Mouse (Mus musculus) forebrain, embryonic 15.5 days (tissue): ENCODE results near the gene Sfta2. TPM values are rescaled to one million over a fixed set of nuclear protein-coding genes. Genes with fewer than 3 reads are reported as not detected.

Experiments used
- ATAC-seq: fragments of 200-750 bp; cut with Nextera tagmentation; replicated peaks from 2 replicates; pipeline ENCODE4 v1.8.0; 2017; ENCODE audit warnings: mild to moderate bottlenecking, moderate TSS enrichment, moderate library complexity
- H3K27ac ChIP-seq: fragments of 300-500 bp; sonication (generic); replicated peaks from 2 replicates; pipeline ENCODE4 v1.5.1; 2015; ENCODE audit warnings: mild to moderate bottlenecking, inconsistent platforms
- H3K27me3 ChIP-seq: fragments of 300-500 bp; sonication (generic); 2 replicates; pipeline ENCODE4 v1.6.1; 2015; ENCODE audit warnings: inconsistent platforms
- H3K36me3 ChIP-seq: fragments of 300-500 bp; sonication (generic); 2 replicates; pipeline ENCODE4 v1.6.1; 2015; ENCODE audit warnings: mild to moderate bottlenecking, inconsistent platforms
- H3K4me1 ChIP-seq: fragments of 300-500 bp; sonication (generic); 2 replicates; pipeline ENCODE4 v1.6.1; 2015; ENCODE audit warnings: inconsistent platforms
- H3K4me2 ChIP-seq: fragments of 300-500 bp; sonication (generic); replicated peaks from 2 replicates; pipeline ENCODE4 v1.6.1; 2015; ENCODE audit warnings: mild to moderate bottlenecking, inconsistent platforms
- H3K4me3 ChIP-seq: fragments of 300-500 bp; sonication (generic); 2 replicates; pipeline ENCODE4 v1.5.1; 2015; ENCODE audit warnings: mild to moderate bottlenecking, inconsistent platforms
- H3K9ac ChIP-seq: fragments of 300-500 bp; sonication (generic); replicated peaks from 2 replicates; pipeline ENCODE4 v1.6.1; 2015; ENCODE audit warnings: mild to moderate bottlenecking, inconsistent platforms
- H3K9me3 ChIP-seq: fragments of 300-500 bp; sonication (generic); 2 replicates; pipeline ENCODE4 v1.6.1; 2016; ENCODE audit warnings: inconsistent platforms
- WGBS: fragments of 180-500 bp; shearing (Covaris S2); methylation state at CpG from one replicate; pipeline ENCODE4 v1.1.7; 2015; ENCODE audit warnings: mixed read lengths; 5-methylcytosine and 5-hydroxymethylcytosine counted together
- polyA plus RNA-seq: library from polyadenylated mRNA; unstranded; fragments of >200 nt; fragmentation: Nextera tagmentation; extraction: Ambion mirVana; gene quantifications from 2 replicates; pipeline ENCODE4 v1.2.1, GENCODE M21; 2015

Sfta2 gene
- polyA plus RNA-seq, 1 experiment from 2014 or later, result not detected

- Histone ChIP-seq H3K27me3 (no peaks in the 10 kb centered on the region), H3K27ac (no peak overlapping the region), H3K36me3 (peaks cover 33% of the 10 kb centered on the region), H3K9me3 (no peaks in the 10 kb centered on the region), H3K4me1 (no peaks in the 10 kb centered on the region), H3K4me3 (no peak overlapping the region), H3K4me2 (no peak overlapping the region), H3K9ac (no peak overlapping the region)
- ATAC-seq, result no peak
- 84% methylated on average over 2 of the region's 2 CpGs for WGBS
Measured at GRCm38 (mm10) chr17:35653086-35653485, 51.7 kb downstream of the Sfta2 start.

GRCm38 (mm10) chr17:35665957-35666515, 64.7 kb downstream of the Sfta2 start:
- no peak overlapping the region for H3K4me2 ChIP-seq
- WGBS, result 80% methylated on average over 17 of the region's 17 CpGs

GRCm38 (mm10) chr17:35666851-35667256, 65.5 kb downstream of the Sfta2 start:
- no peaks in the 10 kb centered on the region for H3K27me3 ChIP-seq
- no peaks in the 10 kb centered on the region for H3K9me3 ChIP-seq
- H3K9ac ChIP-seq, result peak overlapping the region; percentile 85
- H3K4me2 ChIP-seq, result peak overlapping the region; percentile 92
- peak overlapping the region; percentile 75 for H3K4me3 ChIP-seq
- ATAC-seq, result peak; percentile 48
- peaks cover 16% of the 10 kb centered on the region for H3K4me1 ChIP-seq
- peak overlapping the region; percentile 87 for H3K27ac ChIP-seq
- WGBS, result 4% methylated on average over 13 of the region's 13 CpGs
- H3K36me3 ChIP-seq, result peaks cover 13% of the 10 kb centered on the region; the same call in 1 of the 2 replicates

More at GRCm38 (mm10) chr17:35665957-35666515, 64.7 kb downstream of the Sfta2 start:
- no peaks in the 10 kb centered on the region for H3K9me3 ChIP-seq
- H3K9ac ChIP-seq, result no peak overlapping the region
- ATAC-seq, result no peak
- H3K36me3 ChIP-seq, result peaks cover 13% of the 10 kb centered on the region; the same call in 1 of the 2 replicates
- no peaks in the 10 kb centered on the region for H3K27me3 ChIP-seq
- H3K4me3 ChIP-seq, result no peak overlapping the region
- H3K27ac ChIP-seq, result no peak overlapping the region
- H3K4me1 ChIP-seq, result peaks cover 16% of the 10 kb centered on the region

GRCm38 (mm10) chr17:35667334-35668065, 66.2 kb downstream of the Sfta2 start, which contains the start of gene Vars2:
Gene Vars2, minus strand, starts transcription at chr17:35667592.
- peak within 1 kb of the TSS; percentile 87 for H3K27ac ChIP-seq
- H3K4me3 ChIP-seq, result peak within 1 kb of the TSS; percentile 75
- WGBS, result under 1% methylated on average over 61 of the region's 61 CpGs
- no peaks in the 10 kb centered on the region for H3K27me3 ChIP-seq
- H3K36me3 ChIP-seq, result peaks cover 13% of the 10 kb centered on the region; the same call in 1 of the 2 replicates
- H3K9me3 ChIP-seq, result no peaks in the 10 kb centered on the region
- ATAC-seq, result peak; percentile 91
- H3K4me1 ChIP-seq, result peaks cover 16% of the 10 kb centered on the region
- H3K9ac ChIP-seq, result peak within 1 kb of the TSS; percentile 85
- peak within 1 kb of the TSS; percentile 92 for H3K4me2 ChIP-seq

GRCm38 (mm10) chr17:35669731-35670130, 68.4 kb downstream of the Sfta2 start:
- Histone ChIP-seq H3K4me3 (no peak overlapping the region), H3K27me3 (no peaks in the 10 kb centered on the region), H3K4me1 (peaks cover 25% of the 10 kb centered on the region), H3K27ac (no peak overlapping the region), H3K4me2 (no peak overlapping the region), H3K9me3 (no peaks in the 10 kb centered on the region), H3K36me3 (no peaks in the 10 kb centered on the region), H3K9ac (no peak overlapping the region)
- no peak for ATAC-seq
- WGBS, result 95% methylated on average over 9 of the region's 9 CpGs

GRCm38 (mm10) chr17:35671846-35672245, 70.5 kb downstream of the Sfta2 start:
- Histone ChIP-seq H3K36me3 (no peaks in the 10 kb centered on the region), H3K27me3 (no peaks in the 10 kb centered on the region), H3K27ac (no peak overlapping the region), H3K9me3 (no peaks in the 10 kb centered on the region), H3K4me1 (peaks cover 19% of the 10 kb centered on the region), H3K4me2 (no peak overlapping the region), H3K4me3 (no peak overlapping the region), H3K9ac (no peak overlapping the region)
- ATAC-seq, result no peak
- WGBS, result 86% methylated on average over 6 of the region's 6 CpGs

- H3K4me1 ChIP-seq, result peaks cover 18% of the 10 kb centered on the region
- no peaks in the 10 kb centered on the region for H3K27me3 ChIP-seq
- peak overlapping the region; percentile 87; the same call in 1 of the 2 replicates for H3K4me3 ChIP-seq
- no peak for ATAC-seq
- H3K9ac ChIP-seq, result 0 out of 2 replicates have a peak overlapping the region, but pooled peaks have one; percentile 96
- peak overlapping the region; percentile 93; the same call in 1 of the 2 replicates for H3K4me2 ChIP-seq
- no peaks in the 10 kb centered on the region for H3K9me3 ChIP-seq
- H3K36me3 ChIP-seq, result no peaks in the 10 kb centered on the region
- 88% methylated on average over 6 of the region's 6 CpGs for WGBS
- H3K27ac ChIP-seq, result no peak overlapping the region
Measured at GRCm38 (mm10) chr17:35672527-35672926, 71.2 kb downstream of the Sfta2 start.

GRCm38 (mm10) chr17:35673416-35674035, 72.2 kb downstream of the Sfta2 start, which contains the start of gene Gtf2h4:
Gene Gtf2h4, minus strand, starts transcription at chr17:35673739.
- peak; percentile 98 for ATAC-seq
- Histone ChIP-seq H3K27ac (peak within 1 kb of the TSS; percentile 69), H3K9me3 (no peaks in the 10 kb centered on the region), H3K9ac (peak within 1 kb of the TSS; percentile 96), H3K27me3 (no peaks in the 10 kb centered on the region), H3K4me2 (peak within 1 kb of the TSS; percentile 93), H3K36me3 (no peaks in the 10 kb centered on the region), H3K4me1 (peaks cover 9% of the 10 kb centered on the region), H3K4me3 (peak within 1 kb of the TSS; percentile 87)
- 2% methylated on average over 23 of the region's 23 CpGs for WGBS

GRCm38 (mm10) chr17:35680591-35680990, 79.2 kb downstream of the Sfta2 start:
- Histone ChIP-seq H3K4me3 (no peak overlapping the region), H3K9me3 (no peaks in the 10 kb centered on the region), H3K27ac (no peak overlapping the region), H3K4me1 (no peaks in the 10 kb centered on the region), H3K36me3 (peaks cover 49% of the 10 kb centered on the region), H3K27me3 (no peaks in the 10 kb centered on the region), H3K9ac (no peak overlapping the region), H3K4me2 (no peak overlapping the region)
- no peak for ATAC-seq
- 67% methylated on average over 6 of the region's 6 CpGs for WGBS

- 86% methylated on average over 13 of the region's 13 CpGs for WGBS
- Histone ChIP-seq H3K4me3 (no peak overlapping the region), H3K27ac (no peak overlapping the region), H3K9ac (no peak overlapping the region), H3K9me3 (no peaks in the 10 kb centered on the region), H3K36me3 (peaks cover 63% of the 10 kb centered on the region), H3K4me2 (no peak overlapping the region), H3K4me1 (no peaks in the 10 kb centered on the region), H3K27me3 (no peaks in the 10 kb centered on the region)
- no peak for ATAC-seq
Measured at GRCm38 (mm10) chr17:35681986-35682385, 80.6 kb downstream of the Sfta2 start.

- Histone ChIP-seq H3K4me2 (no peak overlapping the region), H3K9me3 (no peaks in the 10 kb centered on the region), H3K4me1 (no peaks in the 10 kb centered on the region), H3K36me3 (peaks cover 93% of the 10 kb centered on the region), H3K4me3 (no peak overlapping the region), H3K9ac (no peak overlapping the region), H3K27ac (peak overlapping the region; percentile 66), H3K27me3 (no peaks in the 10 kb centered on the region)
- no peak for ATAC-seq
- WGBS, result 63% methylated on average over 9 of the region's 9 CpGs
Measured at GRCm38 (mm10) chr17:35685061-35685460, 83.7 kb downstream of the Sfta2 start.
